Mouse (Mus musculus): ENCODE measurements around the gene Cntnap2.

Cntnap2 gene

DNA sequence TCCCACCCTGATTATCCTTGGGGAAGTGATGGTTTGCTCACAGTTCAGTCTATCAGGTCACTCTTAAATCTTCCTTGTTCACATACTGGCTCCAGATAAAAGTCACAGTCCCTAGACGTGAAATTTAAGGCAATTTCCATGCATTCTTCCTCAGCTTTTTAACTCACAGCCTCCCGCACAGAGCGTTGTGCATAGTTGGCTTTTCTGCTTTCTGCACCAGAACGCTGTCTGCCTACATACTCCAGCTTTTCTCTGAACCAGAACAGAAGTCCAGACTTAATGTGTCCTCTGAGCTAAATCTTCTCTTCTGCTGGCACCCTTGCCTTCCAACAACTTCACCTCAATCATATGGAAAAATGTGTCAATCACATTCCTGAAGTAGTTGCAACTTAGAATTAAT is 1616.5 kb downstream of the Cntnap2 start:
- no peak for DNase-seq (ENCODE audit: low spot score in 2 of 2)

GRCm38 (mm10) chr6:46696187-46696586 is 1637.0 kb downstream of the Cntnap2 start:
- no peak for DNase-seq (ENCODE audit: low spot score in 2 of 2)

GRCm38 (mm10) chr6:46699343-46699742 is 1640.2 kb downstream of the Cntnap2 start:
- no peak for DNase-seq (ENCODE audit: low spot score in 2 of 2)

DNA sequence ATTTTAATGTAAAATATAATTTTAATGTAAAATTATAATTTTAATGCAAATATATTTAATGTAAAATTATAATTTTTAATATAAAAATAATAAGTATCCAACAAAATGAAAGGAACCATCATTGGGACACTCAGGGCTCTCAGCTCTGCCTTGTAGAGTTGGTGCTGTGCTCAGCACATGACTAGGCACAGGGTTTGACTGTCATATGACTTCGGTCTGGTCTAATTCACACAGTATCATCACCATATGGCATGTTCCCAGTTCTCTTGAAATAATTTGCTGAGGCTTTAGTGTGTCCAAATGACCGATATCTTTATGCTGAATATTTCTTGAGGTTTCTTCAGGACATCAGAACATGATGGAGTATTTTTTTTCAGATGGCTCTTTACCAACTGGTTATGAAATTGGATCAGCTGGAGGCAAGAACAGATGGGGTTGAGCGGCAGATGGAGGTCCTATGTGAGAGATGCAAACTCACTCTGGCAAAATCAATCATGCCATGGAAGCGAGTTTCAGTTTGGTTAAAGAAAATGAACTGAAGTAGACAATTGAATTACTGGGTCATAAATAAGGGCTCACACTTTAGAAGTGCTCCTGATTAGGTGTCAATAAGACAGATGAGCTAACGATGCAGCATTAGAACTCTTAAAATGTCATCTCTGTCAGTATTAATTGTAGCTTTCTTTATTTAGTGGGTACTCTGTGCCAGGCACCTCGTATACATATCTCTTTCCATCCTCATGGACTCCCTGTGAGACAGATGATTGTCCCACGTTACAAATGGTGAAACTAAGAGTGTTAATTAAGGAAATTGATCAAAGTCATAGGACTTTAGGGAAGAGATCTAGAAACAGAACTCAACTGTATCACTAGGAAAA is 1645.4 kb downstream of the Cntnap2 start:
- no peak for DNase-seq (ENCODE audit: low spot score in 2 of 2)

- DNase-seq (ENCODE audit: low spot score in 2 of 2): no peak
Measured at GRCm38 (mm10) chr6:46705926-46706325, 1646.8 kb downstream of the Cntnap2 start.

- DNase-seq (ENCODE audit: low spot score in 2 of 2): no peak
Measured at GRCm38 (mm10) chr6:46716576-46716975, 1657.4 kb downstream of the Cntnap2 start.

GRCm38 (mm10) chr6:46733794-46734193 is 1674.6 kb downstream of the Cntnap2 start:
- DNase-seq (ENCODE audit: low spot score in 2 of 2): no peak

- no peak for DNase-seq (ENCODE audit: low spot score in 2 of 2)
Measured at GRCm38 (mm10) chr6:46748448-46748847, 1689.3 kb downstream of the Cntnap2 start.

- no peak for DNase-seq (ENCODE audit: low spot score in 2 of 2)
Measured at GRCm38 (mm10) chr6:46763481-46763880, 1704.3 kb downstream of the Cntnap2 start.

GRCm38 (mm10) chr6:46774529-46774928 is 1715.4 kb downstream of the Cntnap2 start:
- DNase-seq (ENCODE audit: low spot score in 2 of 2): no peak

GRCm38 (mm10) chr6:46802264-46803110 is 1743.3 kb downstream of the Cntnap2 start:
- no peak for DNase-seq (ENCODE audit: low spot score in 2 of 2)

DNA sequence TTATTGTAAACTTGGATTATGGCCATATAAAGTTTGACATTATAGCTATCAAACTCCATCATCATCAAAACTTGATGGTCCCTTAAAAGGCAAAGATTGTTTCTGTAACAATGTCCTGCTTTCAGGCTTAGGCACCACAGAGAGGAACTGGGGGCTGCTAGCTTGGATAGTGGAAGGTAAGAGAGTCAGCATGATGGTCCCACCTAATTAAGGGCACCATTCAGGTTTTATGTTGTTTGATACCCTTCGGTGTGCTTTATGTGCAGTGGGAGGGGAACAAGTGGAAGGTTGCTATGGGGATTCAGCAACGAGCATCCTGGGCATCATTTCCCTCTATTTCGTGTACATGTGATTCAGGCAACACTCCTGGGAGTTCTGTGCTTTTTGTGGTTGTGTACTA is 1797.5 kb downstream of the Cntnap2 start:
- DNase-seq (ENCODE audit: low spot score in 2 of 2): no peak

- DNase-seq (ENCODE audit: low spot score in 2 of 2): no peak
Measured at GRCm38 (mm10) chr6:46861076-46861475, 1801.9 kb downstream of the Cntnap2 start.

- no peak for DNase-seq (ENCODE audit: low spot score in 2 of 2)
Measured at GRCm38 (mm10) chr6:46866317-46866716, 1807.2 kb downstream of the Cntnap2 start.

GRCm38 (mm10) chr6:46886230-46886629 is 1827.1 kb downstream of the Cntnap2 start:
- DNase-seq (ENCODE audit: low spot score in 2 of 2): no peak

DNA sequence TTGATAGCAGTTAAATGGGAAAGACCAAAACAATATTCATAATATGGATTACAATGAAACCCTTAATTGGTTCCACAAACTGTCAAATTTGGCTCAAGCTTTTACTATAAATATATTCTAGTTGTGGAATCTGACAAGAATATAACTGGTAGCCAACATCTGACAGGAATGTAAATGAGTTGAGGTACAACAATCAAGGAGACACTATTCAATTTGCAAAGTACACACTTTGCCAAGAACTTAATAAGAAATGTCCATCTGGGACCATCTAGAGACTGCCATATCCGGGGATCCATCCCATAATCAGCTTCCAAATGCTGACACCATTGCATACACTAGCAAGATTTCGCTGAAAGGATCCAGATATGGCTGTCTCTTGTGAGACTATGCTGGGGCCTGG is 1850.0 kb downstream of the Cntnap2 start:
- DNase-seq (ENCODE audit: low spot score in 2 of 2): no peak

DNA sequence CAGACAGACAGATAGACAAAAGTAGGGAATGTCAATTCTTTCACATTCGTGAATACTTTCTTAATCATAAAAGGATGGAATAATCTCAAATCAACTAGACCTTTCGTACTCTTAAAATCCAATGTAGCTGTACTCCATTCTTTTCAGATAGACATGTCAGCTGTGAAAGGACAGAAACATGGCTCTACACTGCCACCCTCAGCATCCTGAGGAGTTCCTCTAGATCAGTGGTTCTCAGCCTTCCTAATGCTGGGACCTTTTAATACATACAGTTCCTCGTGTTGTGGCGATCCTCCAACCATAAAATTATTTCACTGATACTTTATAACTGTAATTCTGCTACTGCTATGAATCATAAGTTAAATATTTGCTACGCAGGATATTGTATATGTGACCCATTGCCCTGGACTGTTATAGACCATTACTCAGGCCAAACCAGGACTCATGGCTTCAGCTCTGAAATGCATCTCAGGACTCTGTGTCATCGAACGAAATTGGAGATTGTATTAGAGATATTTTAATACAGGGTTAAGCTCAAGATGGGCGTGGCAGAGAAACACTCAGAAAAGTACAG is 1859.6 kb downstream of the Cntnap2 start:
- DNase-seq (ENCODE audit: low spot score in 2 of 2): no peak

DNA sequence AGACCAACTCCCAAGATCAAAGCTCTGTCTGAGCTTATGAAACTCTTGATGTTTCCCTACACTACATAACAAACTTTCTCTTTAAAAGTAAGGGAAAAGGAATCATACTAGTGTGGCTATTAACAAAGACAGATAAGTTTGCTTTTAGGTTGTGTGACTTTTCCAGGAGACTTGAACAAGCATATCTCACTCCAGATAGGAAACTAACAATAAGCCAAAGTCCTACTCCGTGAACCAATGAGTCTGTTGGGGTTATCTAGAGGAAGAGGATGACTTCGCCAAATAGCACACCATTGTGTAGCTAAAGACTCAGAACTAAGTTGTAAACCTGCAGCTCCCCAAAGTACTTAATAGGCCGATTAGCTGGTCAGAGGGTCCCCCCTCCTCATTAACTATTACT is 1860.8 kb downstream of the Cntnap2 start:
- no peak for DNase-seq (ENCODE audit: low spot score in 2 of 2)

DNA sequence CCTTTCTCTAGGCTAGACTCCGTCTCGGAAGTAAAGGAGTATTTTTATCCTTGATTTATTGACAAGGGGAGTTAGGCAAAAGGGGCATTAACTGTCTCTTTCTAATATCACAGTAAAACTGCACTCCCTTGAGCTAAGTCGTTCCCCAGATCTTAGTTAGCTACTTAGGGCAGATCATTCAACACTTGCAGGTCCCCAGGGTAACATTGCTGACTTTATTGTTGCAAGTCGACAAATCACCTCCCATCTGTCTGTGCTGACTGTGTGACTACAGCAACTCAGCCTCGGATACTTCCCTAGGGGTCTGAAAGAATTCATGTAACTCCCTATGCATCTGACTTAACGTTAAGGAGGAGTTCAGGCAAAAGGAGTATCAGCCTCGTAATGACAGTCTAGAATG is 1865.6 kb downstream of the Cntnap2 start:
- DNase-seq (ENCODE audit: low spot score in 2 of 2): no peak

DNA sequence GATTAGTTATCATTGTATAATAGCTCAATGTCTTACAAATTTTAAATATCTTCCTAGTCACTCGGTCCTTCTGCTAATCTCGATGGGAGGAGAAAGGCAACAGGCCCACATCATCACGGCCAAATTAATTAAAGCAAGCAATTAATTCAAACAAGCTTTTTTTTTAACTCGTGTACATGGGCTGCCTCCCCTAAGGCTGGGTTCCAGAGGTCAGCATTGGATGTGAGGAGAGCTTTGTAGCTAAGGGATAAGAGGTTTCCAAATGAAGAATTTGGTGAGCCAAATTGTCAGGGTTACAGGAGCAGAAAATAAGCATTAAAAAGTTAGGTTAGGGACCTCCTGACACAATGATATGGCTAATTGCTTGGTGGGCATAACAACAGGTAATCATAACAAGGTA is 1886.5 kb downstream of the Cntnap2 start:
- DNase-seq (ENCODE audit: low spot score in 2 of 2): no peak

DNA sequence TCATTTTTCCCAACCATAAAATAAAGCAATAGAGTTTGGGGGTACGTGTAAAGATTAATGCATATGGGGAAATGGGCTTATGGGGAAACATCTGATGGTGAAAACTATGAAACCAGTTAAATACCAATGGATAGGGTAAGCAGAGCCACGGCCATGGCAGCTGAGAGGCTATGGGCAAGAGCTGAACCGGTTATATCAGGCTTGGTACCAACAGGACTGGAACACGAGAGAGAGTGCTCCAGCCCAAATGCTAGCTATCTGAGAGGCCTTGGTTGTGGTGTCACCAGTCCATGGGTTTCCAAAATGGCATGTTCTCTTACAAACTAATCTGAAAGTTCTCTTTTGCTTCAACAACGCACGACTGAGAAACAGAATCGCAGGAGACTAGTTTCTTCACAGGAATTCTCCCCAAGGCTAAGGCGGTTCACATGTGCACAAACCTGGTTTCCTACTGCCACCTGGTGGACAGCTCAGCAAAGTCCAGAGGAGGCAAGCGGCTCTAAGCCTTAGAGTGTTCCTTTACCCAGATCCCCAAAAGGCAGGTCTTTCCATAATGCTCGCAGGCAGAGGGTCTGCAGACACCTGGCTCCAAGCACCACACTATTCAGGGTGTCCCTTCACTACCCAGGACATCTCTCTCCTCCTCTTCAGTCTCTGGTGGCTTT is 1902.0 kb downstream of the Cntnap2 start:
- peak; percentile 28 to 73 for DNase-seq (ENCODE audit: low spot score in 2 of 2)

DNA sequence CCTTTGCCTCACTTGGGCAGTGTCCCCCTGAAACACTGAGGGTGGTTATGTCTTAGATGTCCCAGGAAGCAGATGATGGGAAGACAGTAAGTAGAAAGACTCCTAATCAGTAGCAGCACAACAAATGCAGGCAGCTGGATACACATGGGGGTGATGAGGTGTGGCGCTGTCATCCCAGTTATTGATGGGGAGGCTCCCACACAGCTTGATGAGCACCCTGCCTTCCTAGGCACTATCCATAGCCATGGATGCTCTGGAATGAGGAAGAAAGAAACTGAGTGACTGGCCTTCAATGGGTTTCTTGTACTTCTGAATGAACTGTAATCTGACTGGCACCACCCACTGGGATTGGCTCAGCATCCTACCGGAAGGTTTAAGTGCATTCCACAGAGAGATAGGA is 1904.1 kb downstream of the Cntnap2 start:
- no peak for DNase-seq (ENCODE audit: low spot score in 2 of 2)
